Mouse (Mus musculus) hindbrain, embryonic 11.5 days (tissue): ENCODE data around the gene Enoph1. TPM values are rescaled to one million over a fixed set of nuclear protein-coding genes. Genes with fewer than 3 reads are reported as not detected.
A peak's percentile ranks its signal among the peaks of the same experiment; 100 is the strongest.

ENCODE experiments used
- ATAC-seq: fragments of 200-750 bp; cut with Nextera tagmentation; 2 replicates; pipeline ENCODE4 v1.8.0; 2017; ENCODE audit warnings: mild to moderate bottlenecking, moderate TSS enrichment, moderate library complexity; ENCODE audit not compliant: low FRiP score
- DNase-seq: peaks from one replicate; pipeline ENCODE4 v3.0.0-alpha.2; 2015; ENCODE audit warnings: low spot score
- H3K27ac ChIP-seq: fragments of 300-500 bp; sonication (generic); 2 replicates; pipeline ENCODE4 v1.5.1; 2014; ENCODE audit warnings: mild to moderate bottlenecking, low read depth, low read length
- H3K27me3 ChIP-seq: fragments of 300-500 bp; sonication (generic); 2 replicates; pipeline ENCODE4 v1.6.1; 2014; ENCODE audit warnings: mild to moderate bottlenecking, low read length, moderate library complexity, mixed read lengths; ENCODE audit not compliant: control insufficient read depth, insufficient read depth
- H3K36me3 ChIP-seq: fragments of 300-500 bp; sonication (generic); 2 replicates; pipeline ENCODE4 v1.6.1; 2014; ENCODE audit warnings: mild to moderate bottlenecking, low read length, moderate library complexity, mixed read lengths; ENCODE audit not compliant: control insufficient read depth, insufficient read depth
- H3K4me1 ChIP-seq: fragments of 300-500 bp; sonication (generic); replicated peaks from 2 replicates; pipeline ENCODE4 v1.6.1; 2014; ENCODE audit warnings: low read length, mixed read lengths; ENCODE audit not compliant: control insufficient read depth, insufficient read depth
- H3K4me2 ChIP-seq: fragments of 300-500 bp; sonication (generic); replicated peaks from 2 replicates; pipeline ENCODE4 v1.6.1; 2014; ENCODE audit warnings: mild to moderate bottlenecking, low read depth, low read length
- H3K4me3 ChIP-seq: fragments of 300-500 bp; sonication (generic); 2 replicates; pipeline ENCODE4 v1.5.1; 2014; ENCODE audit warnings: low read depth, low read length
- H3K9ac ChIP-seq: fragments of 300-500 bp; sonication (generic); 2 replicates; pipeline ENCODE4 v1.6.1; 2014; ENCODE audit warnings: low read depth, low read length
- H3K9me3 ChIP-seq: fragments of 300-500 bp; sonication (generic); 2 replicates; pipeline ENCODE4 v1.6.1; 2016; ENCODE audit warnings: low read length; ENCODE audit not compliant: control insufficient read depth
- WGBS: fragments of 180-500 bp; shearing (Covaris S2); extraction: QIAGEN DNeasy Blood & Tissue Kit; methylation state at CpG from one replicate; pipeline ENCODE4 v1.1.7; 2014; 5-methylcytosine and 5-hydroxymethylcytosine counted together
- polyA plus RNA-seq: library from polyadenylated mRNA; unstranded; fragments of >200 nt; fragmentation: Nextera tagmentation; extraction: Ambion mirVana; gene quantifications from 2 replicates; pipeline ENCODE4 v1.2.1, GENCODE M21; 2014

The Enoph1 gene
- polyA plus RNA-seq, 1 experiment from 2014 or later, result 48.8 TPM

DNA sequence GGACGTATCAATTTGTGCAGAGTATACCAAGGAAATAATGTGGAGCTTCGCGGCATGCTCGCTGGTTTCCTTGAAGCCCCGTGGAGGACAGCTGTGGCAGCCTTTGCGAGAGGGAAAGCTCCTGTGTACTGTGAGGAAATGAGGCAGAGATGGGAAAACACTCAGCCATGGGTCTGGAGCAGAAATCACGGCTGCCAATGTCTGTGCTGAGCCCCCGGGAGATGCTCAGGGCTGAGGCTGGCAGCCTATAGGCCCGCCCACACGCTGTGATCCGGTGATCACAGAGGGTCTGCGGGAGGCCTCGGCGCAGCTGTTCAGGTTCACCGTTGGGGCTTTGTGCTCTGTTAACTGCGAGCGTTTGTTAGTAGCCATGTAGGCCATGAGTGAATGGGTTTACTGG lies 51.8 kb downstream of the Enoph1 start:
- Histone ChIP-seq H3K4me2 (peak overlapping the region; percentile 15; the same call in 1 of the 2 replicates), H3K27ac (peak overlapping the region; percentile 65), H3K27me3 (no peaks in the 10 kb centered on the region), H3K4me1 (0 out of 2 replicates have a peak, but pooled peaks cover 2% of the 10 kb centered on the region), H3K4me3 (no peak overlapping the region), H3K36me3 (no peaks in the 10 kb centered on the region), H3K9me3 (no peaks in the 10 kb centered on the region), H3K9ac (peak overlapping the region; percentile 17; the same call in 1 of the 2 replicates)
- ATAC-seq (peak; percentile 91), DNase-seq (peak; percentile 64)
- 11% methylated on average over 17 of the region's 17 CpGs for WGBS

DNA sequence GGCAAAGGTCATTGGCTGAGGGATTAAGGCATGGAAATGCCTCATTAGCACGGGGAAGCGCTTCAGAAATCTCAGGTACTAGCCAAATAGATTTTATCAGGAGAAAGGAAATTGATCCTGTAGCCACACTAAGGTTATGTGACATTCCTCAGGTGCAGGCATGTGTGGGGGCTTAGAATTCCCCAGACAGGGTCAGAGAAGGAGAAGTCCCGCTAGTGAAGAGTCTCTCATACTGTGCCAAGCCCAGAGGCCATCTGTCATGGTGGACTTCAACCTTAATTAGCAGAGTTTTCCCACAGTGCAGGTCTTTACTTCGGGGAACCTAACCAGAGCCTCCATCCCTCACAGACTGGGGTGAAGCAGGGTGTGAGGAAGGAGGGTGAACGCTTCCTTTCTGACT lies 57.2 kb downstream of the Enoph1 start:
- WGBS, result 74% methylated on average over 5 of the region's 5 CpGs

DNA sequence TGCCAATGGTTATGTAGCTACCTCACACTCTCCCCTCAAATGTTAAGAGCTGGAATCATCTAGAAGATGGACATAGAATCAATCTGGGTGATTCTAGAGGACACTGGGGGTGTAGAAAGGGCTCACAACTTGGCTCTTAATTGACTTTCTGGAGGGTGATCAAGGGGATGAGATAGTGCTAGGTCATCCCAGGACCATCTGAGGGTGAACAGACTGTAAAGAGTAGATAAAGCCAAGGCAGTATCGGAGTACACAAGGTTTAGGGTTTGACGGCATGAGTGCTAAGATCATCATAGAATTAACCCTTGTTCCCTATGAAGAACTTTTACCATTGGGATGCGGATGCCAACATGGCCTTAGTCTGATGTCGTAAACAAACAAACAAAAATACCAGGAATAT lies 58.2 kb downstream of the Enoph1 start:
- Histone ChIP-seq H3K27me3 (no peaks in the 10 kb centered on the region), H3K4me2 (no peak overlapping the region), H3K9ac (no peak overlapping the region), H3K4me1 (no peaks in the 10 kb centered on the region), H3K4me3 (no peak overlapping the region), H3K9me3 (no peaks in the 10 kb centered on the region), H3K27ac (no peak overlapping the region), H3K36me3 (no peaks in the 10 kb centered on the region)
- whole genome bisulfite sequencing, result 89% methylated on average over 4 of the region's 4 CpGs
- DNase-seq, result no peak
- ATAC-seq, result no peak

More for the DNA sequence above, 57.2 kb downstream of the Enoph1 start:
- no peak for ATAC-seq
- H3K4me1 ChIP-seq, result no peaks in the 10 kb centered on the region
- no peak overlapping the region for H3K4me3 ChIP-seq
- H3K36me3 ChIP-seq, result no peaks in the 10 kb centered on the region
- no peak for DNase-seq
- no peak overlapping the region for H3K27ac ChIP-seq
- H3K9ac ChIP-seq, result no peak overlapping the region
- no peaks in the 10 kb centered on the region for H3K9me3 ChIP-seq
- no peaks in the 10 kb centered on the region for H3K27me3 ChIP-seq
- no peak overlapping the region for H3K4me2 ChIP-seq

DNA sequence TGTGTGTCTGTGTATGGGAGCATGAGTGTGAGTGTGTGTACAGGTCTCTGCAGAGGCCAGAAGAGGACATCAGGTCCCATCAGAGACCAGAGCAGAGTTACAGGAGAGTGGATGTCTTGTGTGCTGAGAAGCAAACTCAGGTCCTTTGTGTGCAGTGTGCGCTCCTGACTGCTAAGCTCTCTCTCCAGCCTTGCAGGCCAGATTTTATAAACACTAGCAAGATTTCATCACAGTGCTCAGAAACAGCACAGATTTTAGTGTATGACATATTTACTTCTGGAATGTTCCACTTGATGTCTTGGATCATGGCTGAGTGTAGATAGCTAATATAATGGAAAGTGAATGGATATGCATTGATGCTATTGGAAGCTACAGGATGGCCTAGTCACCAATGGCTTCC lies 62.6 kb downstream of the Enoph1 start:
- Histone ChIP-seq H3K9me3 (no peaks in the 10 kb centered on the region), H3K4me1 (no peaks in the 10 kb centered on the region), H3K36me3 (no peaks in the 10 kb centered on the region), H3K4me3 (no peak overlapping the region), H3K27me3 (no peaks in the 10 kb centered on the region), H3K9ac (no peak overlapping the region), H3K27ac (no peak overlapping the region), H3K4me2 (no peak overlapping the region)
- WGBS, result 96% methylated on average over 1 of the region's 1 CpGs
- DNase-seq, result no peak
- ATAC-seq, result no peak

DNA sequence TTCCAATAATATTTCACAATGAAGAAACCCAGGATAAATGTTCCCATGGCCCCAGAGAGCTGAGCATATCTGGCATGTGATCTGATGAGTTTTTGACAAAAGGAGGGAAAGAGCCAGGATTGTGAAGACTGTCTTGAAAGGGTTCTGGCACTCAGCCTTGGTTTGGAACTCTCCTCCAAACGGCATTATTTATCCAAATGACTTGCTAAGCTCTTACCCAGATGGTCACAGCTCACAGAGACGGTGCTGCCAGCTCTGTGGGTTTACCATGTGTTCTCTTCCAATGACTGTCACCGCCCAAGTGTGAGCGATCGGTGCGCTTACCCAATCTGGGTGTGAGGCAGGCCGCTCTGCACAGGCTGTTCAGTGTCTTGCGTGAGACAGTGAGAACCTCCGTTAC lies 69.1 kb downstream of the Enoph1 start:
- H3K4me2 ChIP-seq, result no peak overlapping the region
- H3K36me3 ChIP-seq, result no peaks in the 10 kb centered on the region
- no peaks in the 10 kb centered on the region for H3K27me3 ChIP-seq
- H3K9me3 ChIP-seq, result no peaks in the 10 kb centered on the region
- H3K4me3 ChIP-seq, result no peak overlapping the region
- H3K9ac ChIP-seq, result no peak overlapping the region
- WGBS, result 80% methylated on average over 9 of the region's 9 CpGs
- no peak for ATAC-seq
- no peaks in the 10 kb centered on the region for H3K4me1 ChIP-seq
- no peak overlapping the region for H3K27ac ChIP-seq
- DNase-seq, result no peak

DNA sequence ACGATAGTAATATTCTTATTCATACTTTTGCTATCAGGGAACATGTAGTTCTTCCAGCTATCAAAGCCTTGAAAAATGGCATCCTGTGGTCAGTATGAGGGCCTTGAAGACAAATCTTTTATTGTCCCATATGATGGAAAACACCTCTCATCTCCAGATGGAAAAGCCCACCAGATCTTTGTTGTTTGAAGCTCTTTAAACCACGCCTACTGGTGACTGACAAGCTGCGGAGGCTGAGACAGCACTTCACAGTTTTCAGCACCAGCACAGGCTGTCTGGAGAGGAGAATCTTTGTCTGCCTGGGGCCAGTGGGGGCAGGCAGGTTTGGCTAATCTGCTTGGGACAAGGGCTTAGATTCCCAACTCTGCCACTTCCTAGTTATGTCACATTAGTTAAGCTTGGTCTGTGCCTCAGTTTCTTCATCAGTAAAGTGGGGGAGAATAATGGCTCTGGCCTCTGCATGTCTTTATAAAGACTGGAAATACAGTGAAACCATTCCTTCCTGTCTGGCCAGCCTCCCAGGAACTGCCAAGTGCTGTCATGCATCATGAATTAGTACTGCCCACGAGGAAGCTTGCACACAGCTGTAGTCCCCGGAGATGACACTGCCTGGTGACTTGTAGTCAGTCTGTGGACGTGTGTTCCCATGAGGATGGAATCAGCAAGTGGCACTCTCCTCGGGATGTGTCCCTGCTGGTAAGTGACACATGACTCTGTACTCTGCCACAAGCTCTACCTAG lies 69.9 kb downstream of the Enoph1 start:
- H3K4me2 ChIP-seq, result no peak overlapping the region
- no peaks in the 10 kb centered on the region for H3K27me3 ChIP-seq
- DNase-seq (no peak), ATAC-seq (no peak)
- 58% methylated on average over 7 of the region's 7 CpGs for WGBS
- no peak overlapping the region for H3K4me3 ChIP-seq
- no peak overlapping the region for H3K9ac ChIP-seq
- no peaks in the 10 kb centered on the region for H3K9me3 ChIP-seq
- no peak overlapping the region for H3K27ac ChIP-seq
- H3K36me3 ChIP-seq, result no peaks in the 10 kb centered on the region
- no peaks in the 10 kb centered on the region for H3K4me1 ChIP-seq

DNA sequence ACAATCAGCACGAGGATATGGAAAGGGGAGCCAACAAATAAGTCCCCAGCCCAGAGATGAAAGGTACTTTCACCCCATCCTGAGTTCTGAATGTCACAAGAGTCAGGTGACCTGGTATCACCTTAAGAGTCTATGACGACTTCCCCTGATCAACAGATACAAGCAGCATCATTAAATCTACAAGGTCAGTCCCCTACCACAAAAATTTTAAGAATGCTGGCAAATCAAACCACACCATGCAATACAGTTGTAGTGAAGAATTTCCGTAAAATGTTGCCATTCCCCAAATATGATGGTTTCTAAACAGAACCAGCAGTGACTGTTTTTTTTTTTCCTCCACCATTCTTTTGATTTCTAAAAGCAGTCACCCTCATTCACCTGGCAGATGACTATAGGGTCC lies 70.8 kb downstream of the Enoph1 start:
- Histone ChIP-seq H3K4me3 (no peak overlapping the region), H3K27ac (no peak overlapping the region), H3K4me2 (no peak overlapping the region), H3K27me3 (no peaks in the 10 kb centered on the region), H3K36me3 (no peaks in the 10 kb centered on the region), H3K9me3 (no peaks in the 10 kb centered on the region), H3K9ac (no peak overlapping the region), H3K4me1 (no peaks in the 10 kb centered on the region)
- DNase-seq (no peak), ATAC-seq (no peak)
- 90% methylated on average over 3 of the region's 3 CpGs for WGBS

DNA sequence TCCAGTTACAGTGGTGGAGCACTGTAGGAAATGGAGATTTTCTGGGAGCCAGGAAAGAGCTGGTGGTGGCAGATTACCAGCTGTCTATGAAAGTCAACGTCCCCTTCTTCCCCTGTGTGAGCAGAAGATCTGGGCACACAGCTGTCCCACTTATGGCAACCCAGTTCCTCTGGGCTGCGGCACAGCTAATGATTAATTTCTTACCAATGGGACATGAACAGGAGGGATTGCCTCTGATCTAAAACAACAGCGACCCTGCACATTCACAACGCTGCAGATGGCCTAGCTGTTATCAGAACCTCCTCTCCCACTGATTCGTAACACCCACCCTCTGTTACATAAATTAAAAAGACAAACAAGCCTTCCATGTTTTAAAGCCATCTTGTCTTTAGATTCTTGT lies 73.6 kb downstream of the Enoph1 start:
- no peak for ATAC-seq
- 37% methylated on average over 5 of the region's 5 CpGs for WGBS
- H3K4me2 ChIP-seq, result no peak overlapping the region
- H3K27ac ChIP-seq, result no peak overlapping the region
- H3K36me3 ChIP-seq, result no peaks in the 10 kb centered on the region
- no peak overlapping the region for H3K4me3 ChIP-seq
- DNase-seq, result no peak
- no peak overlapping the region for H3K9ac ChIP-seq
- H3K4me1 ChIP-seq, result no peaks in the 10 kb centered on the region
- no peaks in the 10 kb centered on the region for H3K9me3 ChIP-seq
- H3K27me3 ChIP-seq, result no peaks in the 10 kb centered on the region
